Mouse (Mus musculus) retina, postnatal 1 day (tissue): ENCODE data around the gene Pip4k2c.

Experiments
- DNase-seq: peaks from one replicate; pipeline ENCODE4 v3.0.0-alpha.2; 2012

Pip4k2c gene

DNA sequence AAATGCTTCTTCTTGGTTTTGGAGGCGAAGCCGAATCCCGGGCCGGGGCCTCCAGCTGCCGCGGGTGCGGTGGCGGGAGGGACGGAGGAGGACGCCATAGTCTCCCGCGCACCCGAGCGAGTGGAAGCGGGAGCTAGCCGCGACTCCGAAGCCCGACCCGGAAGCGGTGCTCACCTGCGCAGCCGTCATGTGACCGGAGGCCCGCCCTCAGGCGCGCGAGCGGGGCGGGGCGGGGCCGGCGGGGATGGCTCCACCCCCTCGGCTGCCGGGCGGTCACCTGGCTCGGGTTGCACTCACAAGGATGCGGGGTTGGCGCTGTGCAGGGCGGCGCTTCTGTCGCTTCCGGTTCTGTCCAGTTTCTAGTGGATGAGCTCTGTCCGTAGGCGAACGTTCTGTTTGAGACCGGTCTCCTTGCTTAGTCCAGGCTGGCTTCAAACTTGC lies at the start of gene Pip4k2c:
Gene Pip4k2c, minus strand, starts transcription at position 172 of the 441 bp plus-strand sequence.
- peak; percentile 86 for DNase-seq

DNA sequence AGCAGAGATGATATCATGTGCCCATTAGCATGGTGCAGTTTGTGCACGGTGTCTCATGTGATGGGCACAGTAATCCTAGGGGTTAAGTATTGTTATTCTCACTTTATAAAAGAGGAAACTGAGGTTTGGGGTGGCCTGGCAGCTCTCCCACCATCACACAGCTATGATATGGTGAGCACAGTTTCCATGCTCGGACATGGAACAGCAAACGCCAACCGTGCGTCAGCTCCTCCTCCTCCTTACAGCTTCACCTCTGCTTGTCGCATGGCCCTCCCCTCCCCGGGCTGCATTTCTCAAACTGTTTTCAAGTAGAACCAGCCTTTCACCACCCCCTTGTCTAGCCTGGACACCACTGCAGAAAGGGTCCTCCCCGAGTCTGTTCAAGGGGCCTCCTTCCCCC lies 47.1 kb upstream of the Pip4k2c start:
- no peak for DNase-seq

DNA sequence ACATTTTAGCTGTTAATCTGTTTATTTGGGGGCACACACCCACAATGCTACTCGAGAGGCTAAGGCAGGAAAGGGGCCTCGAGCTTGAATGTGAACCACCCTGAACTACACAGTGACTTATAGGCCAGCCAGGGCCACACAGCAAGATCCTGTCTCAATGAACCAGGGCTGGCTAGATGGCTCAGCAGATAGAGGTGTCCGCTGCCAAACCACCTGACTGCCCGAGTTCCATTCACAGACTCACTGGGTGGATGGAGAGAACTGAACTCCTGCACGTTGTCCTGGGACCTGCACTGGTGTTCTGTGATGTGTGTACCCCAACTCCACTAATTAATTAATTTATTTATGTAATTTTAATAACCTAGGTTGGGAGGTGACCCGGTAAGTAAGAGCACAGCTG lies 46.4 kb upstream of the Pip4k2c start:
- no peak for DNase-seq

GRCm38 (mm10) chr10:127255625-127256345 lies 44.4 kb upstream of the Pip4k2c start:
- DNase-seq, result peak; percentile 78

DNA sequence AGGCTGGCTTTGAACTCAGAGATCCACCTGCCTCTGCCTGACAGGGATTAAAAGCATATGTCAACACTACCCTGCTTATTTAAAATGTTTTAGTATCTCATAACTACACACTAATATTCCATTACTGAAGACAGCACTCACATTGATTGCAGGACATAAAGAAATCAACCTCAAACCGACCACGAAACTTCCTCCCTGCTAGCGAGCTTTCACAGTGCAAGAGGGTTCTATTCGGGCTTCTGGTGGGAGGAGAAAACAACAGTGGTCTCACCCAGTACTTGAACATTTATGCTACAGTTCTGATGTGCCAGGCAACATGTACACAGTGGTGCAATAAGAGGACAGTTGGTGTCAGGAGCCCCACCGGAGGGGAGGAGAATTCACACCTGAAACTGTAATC lies 39.4 kb upstream of the Pip4k2c start:
- DNase-seq, result no peak

- no peak for DNase-seq
Measured at GRCm38 (mm10) chr10:127238241-127238824, 26.9 kb upstream of the Pip4k2c start.

GRCm38 (mm10) chr10:127236541-127236940 lies 25.2 kb upstream of the Pip4k2c start:
- DNase-seq, result peak; percentile 38

- no peak for DNase-seq
Measured at GRCm38 (mm10) chr10:127233141-127233540, 21.8 kb upstream of the Pip4k2c start.

DNA sequence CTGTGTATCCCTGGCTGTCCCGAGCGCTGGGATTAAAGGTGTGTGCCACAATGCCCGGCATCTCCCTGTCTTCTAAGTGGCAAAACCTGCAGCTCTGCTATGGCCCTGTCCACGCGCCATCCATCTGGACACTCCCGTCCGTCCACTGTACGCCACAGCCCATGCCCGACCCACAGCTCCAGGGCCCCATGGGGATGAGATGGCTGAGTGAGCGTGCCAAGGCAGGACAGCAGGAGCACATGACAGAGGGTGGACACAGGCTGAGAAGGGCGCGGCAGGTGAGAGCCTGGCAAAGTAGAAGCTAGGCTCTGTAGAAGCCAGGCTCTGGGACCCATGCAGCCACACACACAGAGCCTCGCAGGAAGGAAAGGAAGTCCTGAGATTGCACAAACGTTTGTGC lies 20.4 kb upstream of the Pip4k2c start:
- no peak for DNase-seq

GRCm38 (mm10) chr10:127230693-127231092 lies 19.3 kb upstream of the Pip4k2c start:
- DNase-seq, result no peak

DNA sequence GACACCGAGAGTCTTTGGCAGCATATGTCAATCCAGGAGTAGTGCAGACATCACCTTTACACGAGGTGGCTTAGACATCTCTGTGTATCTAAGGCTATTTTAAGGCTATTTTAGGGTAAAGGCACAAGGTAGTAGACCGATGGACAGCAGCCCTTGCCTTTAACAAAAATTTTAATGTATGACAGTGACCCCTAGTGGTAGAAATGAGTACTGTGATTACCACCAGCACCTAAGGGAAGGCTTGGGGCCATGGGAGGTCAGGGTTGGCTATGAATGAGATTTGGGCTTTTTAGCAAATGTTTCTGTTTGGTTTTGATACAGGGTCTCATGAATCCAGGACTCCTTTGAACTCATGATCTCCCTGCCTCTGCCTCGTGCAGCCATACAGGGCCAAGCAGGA lies 17.5 kb upstream of the Pip4k2c start:
- DNase-seq, result peak; percentile 79

- DNase-seq, result no peak
Measured at GRCm38 (mm10) chr10:127227163-127227562, 15.8 kb upstream of the Pip4k2c start.

- peak; percentile 55 for DNase-seq
Measured at GRCm38 (mm10) chr10:127226318-127226895, 15.0 kb upstream of the Pip4k2c start.

- no peak for DNase-seq
Measured at GRCm38 (mm10) chr10:127225732-127226131, 14.3 kb upstream of the Pip4k2c start.

- no peak for DNase-seq
Measured at GRCm38 (mm10) chr10:127225213-127225612, 13.8 kb upstream of the Pip4k2c start.

DNA sequence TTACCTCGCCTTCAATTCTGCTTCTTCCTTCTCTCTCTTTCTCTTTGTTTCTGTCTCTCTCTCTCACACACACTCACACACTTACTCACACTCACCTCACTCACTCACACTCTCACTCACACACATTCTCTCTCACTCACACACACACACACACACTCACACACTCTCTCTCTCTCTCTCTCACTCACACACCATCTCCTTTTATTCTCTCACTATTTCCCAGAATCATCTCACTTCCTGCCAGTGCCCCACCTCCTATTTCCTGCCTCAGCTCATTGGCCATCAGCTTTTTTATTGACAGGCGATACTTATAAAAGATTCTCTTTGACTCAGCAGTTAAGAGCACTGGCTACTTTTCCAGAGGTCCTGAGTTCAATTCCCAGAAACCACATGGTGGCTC lies 7.0 kb upstream of the Pip4k2c start:
- no peak for DNase-seq

DNA sequence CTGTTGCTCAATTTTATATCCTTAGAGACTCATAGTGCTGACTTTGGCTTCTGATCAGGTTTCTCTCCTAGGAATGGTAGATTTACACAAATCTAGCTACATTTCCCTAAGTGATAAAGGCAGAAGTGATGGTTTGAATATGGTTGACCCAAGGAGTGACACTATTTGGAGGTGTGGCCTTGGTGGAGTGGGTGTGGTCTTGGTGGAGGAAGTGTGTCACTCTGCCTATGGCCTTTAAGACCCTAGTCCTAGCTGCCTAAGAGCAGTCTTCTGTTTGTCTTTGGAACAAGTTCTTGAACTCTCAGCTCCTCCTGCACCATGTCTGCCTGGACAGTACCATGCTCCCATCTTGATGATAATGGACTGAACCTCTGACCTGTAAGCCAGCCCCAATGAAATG lies 5.8 kb upstream of the Pip4k2c start:
- DNase-seq, result no peak

DNA sequence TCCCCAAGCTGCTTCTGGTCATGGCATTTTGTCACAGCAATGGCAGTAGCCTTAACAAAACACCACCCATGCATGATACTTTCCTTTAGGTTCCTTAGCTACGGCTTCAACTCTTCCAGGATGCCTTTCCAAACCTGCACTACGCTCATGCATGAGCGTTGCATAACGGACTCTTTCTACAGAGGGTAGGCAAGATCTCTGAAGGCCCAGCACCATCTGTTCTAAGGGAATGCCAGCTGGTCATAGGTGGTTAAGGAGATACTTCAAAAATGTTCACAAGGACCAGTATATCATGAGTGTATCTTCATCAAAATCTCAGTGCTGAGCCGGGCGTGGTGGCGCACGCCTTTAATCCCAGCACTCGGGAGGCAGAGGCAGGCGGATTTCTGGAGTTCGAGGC lies 5.1 kb upstream of the Pip4k2c start:
- DNase-seq, result no peak

- no peak for DNase-seq
Measured at GRCm38 (mm10) chr10:127214422-127214803, 3.0 kb upstream of the Pip4k2c start.

- DNase-seq, result no peak
Measured at GRCm38 (mm10) chr10:127213704-127214421, 2.5 kb upstream of the Pip4k2c start.

DNA sequence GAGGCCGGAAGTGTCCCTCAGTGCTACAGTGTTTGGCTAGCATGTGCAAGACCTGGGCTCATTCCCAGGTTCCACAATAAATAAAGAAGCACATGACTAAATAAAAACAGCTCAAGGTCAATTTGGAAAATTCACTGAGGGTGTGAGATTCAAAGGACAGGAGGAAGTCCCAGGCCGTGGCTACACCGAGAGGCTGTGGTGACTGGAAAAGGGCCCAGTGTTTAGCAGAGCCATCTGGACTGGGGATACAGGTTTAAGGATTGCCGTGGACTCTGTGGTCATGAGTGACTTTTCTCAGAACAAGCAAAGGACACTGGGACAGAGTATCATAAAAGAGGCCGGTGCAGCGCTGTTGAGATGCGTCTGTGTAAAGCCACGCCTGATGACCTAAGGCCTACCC lies 1.9 kb upstream of the Pip4k2c start:
- no peak for DNase-seq

GRCm38 (mm10) chr10:127210961-127211405 lies 402 bp downstream of the Pip4k2c start:
- DNase-seq, result no peak

GRCm38 (mm10) chr10:127209928-127210570 lies 1.3 kb downstream of the Pip4k2c start:
- DNase-seq, result no peak
